Mouse (Mus musculus): Measurements from ENCODE around the gene Tgds. TPM values are rescaled to one million over a fixed set of nuclear protein-coding genes. Genes with fewer than 3 reads are reported as not detected.
A peak's percentile ranks its signal among the peaks of the same experiment; 100 is the strongest.

The Tgds gene
- polyA plus RNA-seq (2015; fragmentation: Nextera tagmentation; extraction: Ambion mirVana): 13.0 and 14.2 TPM in 2 replicates

DNA sequence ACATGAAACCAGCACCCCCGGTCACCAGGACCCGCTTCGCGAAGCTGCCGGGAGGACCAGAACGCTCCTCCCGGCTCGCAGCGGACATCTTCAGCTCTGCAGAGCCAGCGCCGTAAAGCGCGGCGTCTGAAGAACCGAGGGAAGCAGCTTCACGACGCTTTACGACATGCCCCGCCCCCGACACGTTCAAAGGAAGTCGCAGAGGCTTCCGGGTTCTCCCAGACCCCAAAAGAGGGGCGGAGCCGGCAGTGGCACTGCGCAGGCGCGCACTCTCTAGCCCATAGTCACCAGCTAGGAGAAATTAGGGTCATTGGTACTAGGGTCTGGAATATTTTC, at the start of gene Tgds:
Tgds (minus strand) TSS at position 114 of the 336 bp plus-strand sequence.
- peak within 1 kb of the TSS; percentile 74 for H3K9ac ChIP-seq (ENCODE audit: low read depth, low read length)
- ATAC-seq (ENCODE audit: low read depth): peak; percentile 68
- no peaks in the 10 kb centered on the region for H3K36me3 ChIP-seq (ENCODE audit: control insufficient read depth, insufficient read depth)
- H3K4me1 ChIP-seq (ENCODE audit: control insufficient read depth, low read depth, low read length): peaks cover 20% of the 10 kb centered on the region
- H3K27me3 ChIP-seq (ENCODE audit: control insufficient read depth, insufficient read depth, low read depth, low read length): no peaks in the 10 kb centered on the region
- no peaks in the 10 kb centered on the region for H3K9me3 ChIP-seq (replicated peaks; ENCODE audit: control insufficient read depth, low read length)
- WGBS (ENCODE audit: insufficient replicate concordance): 0% methylated on average over 28 of the region's 28 CpGs
- no peak within 1 kb of the TSS for H3K27ac ChIP-seq (ENCODE audit: low read length)
- peak within 1 kb of the TSS; percentile 89 for H3K4me2 ChIP-seq (ENCODE audit: low read depth, low read length)
- H3K4me3 ChIP-seq (ENCODE audit: low read depth, low read length): peak within 1 kb of the TSS; percentile 74

DNA sequence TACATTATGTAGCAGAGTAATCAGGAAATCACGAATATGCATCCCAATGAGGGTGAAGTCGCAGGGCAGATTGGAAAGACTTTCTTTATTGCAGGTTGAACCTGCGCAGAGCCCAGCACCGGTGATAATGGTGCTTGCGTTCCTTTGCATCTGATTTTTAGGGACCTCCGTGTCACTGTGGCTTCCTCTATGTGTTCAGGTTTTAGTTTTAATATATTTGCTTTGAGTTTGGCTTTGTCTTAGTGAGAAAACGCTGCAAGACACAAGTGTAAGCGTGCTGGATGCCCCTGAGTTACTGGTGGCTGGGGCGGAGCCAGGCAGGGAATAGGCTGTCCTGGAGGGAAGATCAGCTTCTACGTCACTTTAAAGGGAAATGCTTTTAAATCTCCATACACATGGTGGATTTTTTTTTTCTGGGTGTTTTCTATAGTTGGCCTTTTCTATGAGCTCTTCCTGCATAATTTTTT, 48.2 kb upstream of the Tgds start:
- Histone ChIP-seq H3K9ac (ENCODE audit: low read depth, low read length) (peak overlapping the region; percentile 39), H3K27me3 (ENCODE audit: control insufficient read depth, insufficient read depth, low read depth, low read length) (no peaks in the 10 kb centered on the region), H3K4me3 (ENCODE audit: low read depth, low read length) (peak overlapping the region; percentile 63), H3K4me2 (ENCODE audit: low read depth, low read length) (peak overlapping the region; percentile 78), H3K27ac (ENCODE audit: low read length) (no peak overlapping the region), H3K36me3 (ENCODE audit: control insufficient read depth, insufficient read depth) (no peaks in the 10 kb centered on the region), H3K9me3 (replicated peaks; ENCODE audit: control insufficient read depth, low read length) (no peaks in the 10 kb centered on the region), H3K4me1 (ENCODE audit: control insufficient read depth, low read depth, low read length) (peaks cover 3% of the 10 kb centered on the region)
- WGBS (ENCODE audit: insufficient replicate concordance): 8% methylated on average over 10 of the region's 10 CpGs
- ATAC-seq (ENCODE audit: low read depth): peak; percentile 77

DNA sequence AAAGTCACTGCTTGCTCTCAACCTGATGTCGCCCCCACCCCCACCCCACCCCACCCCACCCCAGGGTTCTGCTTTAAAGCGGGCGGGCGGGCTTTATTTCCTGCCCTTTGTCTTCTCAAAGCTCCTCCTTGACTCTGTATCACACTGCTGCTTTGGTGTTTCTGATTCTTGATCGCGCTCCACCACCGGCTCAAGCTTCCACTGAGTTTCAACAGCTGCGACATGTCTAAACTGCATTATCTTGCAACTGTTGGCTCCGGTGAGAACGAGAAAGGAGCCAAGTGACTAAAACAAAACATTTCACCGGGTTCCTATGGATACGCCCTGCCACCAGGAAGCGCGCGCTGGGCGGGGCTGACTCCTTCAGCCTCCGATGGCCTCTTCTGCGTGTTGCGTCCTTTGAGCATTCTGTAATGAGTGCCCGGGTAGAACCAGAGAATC, 47.6 kb upstream of the Tgds start:
- no peak overlapping the region for H3K27ac ChIP-seq (ENCODE audit: low read length)
- WGBS (ENCODE audit: insufficient replicate concordance): 0% methylated on average over 20 of the region's 20 CpGs
- no peaks in the 10 kb centered on the region for H3K27me3 ChIP-seq (ENCODE audit: control insufficient read depth, insufficient read depth, low read depth, low read length)
- peak overlapping the region; percentile 49 for H3K9ac ChIP-seq (ENCODE audit: low read depth, low read length)
- no peaks in the 10 kb centered on the region for H3K9me3 ChIP-seq (replicated peaks; ENCODE audit: control insufficient read depth, low read length)
- peak overlapping the region; percentile 63 for H3K4me3 ChIP-seq (ENCODE audit: low read depth, low read length)
- peaks cover 3% of the 10 kb centered on the region for H3K4me1 ChIP-seq (ENCODE audit: control insufficient read depth, low read depth, low read length)
- H3K4me2 ChIP-seq (ENCODE audit: low read depth, low read length): peak overlapping the region; percentile 78
- peak; percentile 82 for ATAC-seq (ENCODE audit: low read depth)
- no peaks in the 10 kb centered on the region for H3K36me3 ChIP-seq (ENCODE audit: control insufficient read depth, insufficient read depth)

DNA sequence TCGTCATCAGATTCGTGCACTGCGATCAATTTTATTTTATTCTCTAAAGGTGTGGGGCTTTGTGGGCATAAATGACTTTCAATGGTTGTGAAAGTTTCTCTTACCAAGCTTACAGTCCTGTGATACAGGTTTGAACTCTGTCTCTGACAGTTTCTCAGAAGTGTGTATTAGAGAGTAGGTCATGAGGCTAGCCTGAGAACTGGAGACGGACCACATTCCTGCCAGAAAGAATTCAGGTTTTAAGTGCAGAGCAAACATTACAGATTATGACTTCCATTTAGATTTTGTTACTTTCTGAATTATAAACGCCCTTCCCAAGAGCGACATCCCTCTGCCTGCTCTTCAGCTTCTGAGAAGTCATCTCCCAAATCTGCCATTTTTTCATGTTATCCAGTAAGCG, 47.1 kb upstream of the Tgds start:
- peaks cover 3% of the 10 kb centered on the region for H3K4me1 ChIP-seq (ENCODE audit: control insufficient read depth, low read depth, low read length)
- H3K27ac ChIP-seq (ENCODE audit: low read length): no peak overlapping the region
- H3K4me3 ChIP-seq (ENCODE audit: low read depth, low read length): peak overlapping the region; percentile 63
- H3K9ac ChIP-seq (ENCODE audit: low read depth, low read length): peak overlapping the region; percentile 49
- no peaks in the 10 kb centered on the region for H3K36me3 ChIP-seq (ENCODE audit: control insufficient read depth, insufficient read depth)
- no peaks in the 10 kb centered on the region for H3K9me3 ChIP-seq (replicated peaks; ENCODE audit: control insufficient read depth, low read length)
- peak overlapping the region; percentile 78 for H3K4me2 ChIP-seq (ENCODE audit: low read depth, low read length)
- no peaks in the 10 kb centered on the region for H3K27me3 ChIP-seq (ENCODE audit: control insufficient read depth, insufficient read depth, low read depth, low read length)
- ATAC-seq (ENCODE audit: low read depth): no peak
- 40% methylated on average over 7 of the region's 7 CpGs for WGBS (ENCODE audit: insufficient replicate concordance)

DNA sequence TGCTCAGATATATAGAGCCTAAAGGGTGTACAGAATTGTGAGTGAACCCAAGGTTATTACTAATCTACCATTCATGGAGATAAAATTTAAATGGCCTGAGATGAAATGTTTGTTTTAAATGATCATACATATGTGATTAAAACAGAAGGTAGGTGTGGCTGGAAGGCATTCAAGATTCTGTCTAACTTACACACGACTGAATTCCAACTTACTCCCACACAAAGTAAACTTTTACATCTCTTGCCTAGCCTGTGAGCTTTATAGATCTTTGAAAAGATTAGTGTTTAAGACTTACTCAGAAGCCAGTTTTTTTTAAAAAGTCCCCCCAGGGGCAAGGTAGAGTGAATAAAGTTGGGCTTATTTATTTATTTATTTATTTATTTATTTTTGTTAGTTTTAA, 46.7 kb upstream of the Tgds start:
- no peaks in the 10 kb centered on the region for H3K27me3 ChIP-seq (ENCODE audit: control insufficient read depth, insufficient read depth, low read depth, low read length)
- no peak overlapping the region for H3K27ac ChIP-seq (ENCODE audit: low read length)
- peaks cover 3% of the 10 kb centered on the region for H3K4me1 ChIP-seq (ENCODE audit: control insufficient read depth, low read depth, low read length)
- no peaks in the 10 kb centered on the region for H3K9me3 ChIP-seq (replicated peaks; ENCODE audit: control insufficient read depth, low read length)
- H3K4me2 ChIP-seq (ENCODE audit: low read depth, low read length): no peak overlapping the region
- ATAC-seq (ENCODE audit: low read depth): no peak
- H3K36me3 ChIP-seq (ENCODE audit: control insufficient read depth, insufficient read depth): no peaks in the 10 kb centered on the region
- no peak overlapping the region for H3K4me3 ChIP-seq (ENCODE audit: low read depth, low read length)
- WGBS (ENCODE audit: insufficient replicate concordance): 45% methylated on average over 1 of the region's 1 CpGs
- H3K9ac ChIP-seq (ENCODE audit: low read depth, low read length): no peak overlapping the region

DNA sequence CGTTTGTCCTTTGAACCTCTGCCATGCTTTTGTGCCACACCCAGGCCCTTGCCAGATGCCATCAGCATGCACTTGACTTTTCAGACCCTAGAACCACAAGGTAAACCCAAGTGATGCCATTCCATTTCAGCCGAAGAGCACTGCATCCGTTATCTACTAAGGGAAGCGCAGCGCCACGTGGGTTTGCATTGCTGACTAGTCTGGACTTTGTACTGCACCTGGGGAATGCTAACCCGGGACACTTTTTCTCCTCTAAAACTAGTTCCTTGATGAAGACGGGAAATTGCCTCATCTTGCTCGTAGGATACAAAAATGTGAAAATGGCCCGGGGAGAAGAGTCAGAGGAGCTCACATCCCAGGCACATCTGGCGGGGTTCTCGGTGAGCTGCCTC, 43.1 kb upstream of the Tgds start:
- Histone ChIP-seq H3K27ac (ENCODE audit: low read length) (no peak overlapping the region), H3K27me3 (ENCODE audit: control insufficient read depth, insufficient read depth, low read depth, low read length) (no peaks in the 10 kb centered on the region), H3K36me3 (ENCODE audit: control insufficient read depth, insufficient read depth) (no peaks in the 10 kb centered on the region), H3K4me2 (ENCODE audit: low read depth, low read length) (no peak overlapping the region), H3K4me1 (ENCODE audit: control insufficient read depth, low read depth, low read length) (peaks cover 3% of the 10 kb centered on the region), H3K9me3 (replicated peaks; ENCODE audit: control insufficient read depth, low read length) (no peaks in the 10 kb centered on the region), H3K9ac (ENCODE audit: low read depth, low read length) (no peak overlapping the region), H3K4me3 (ENCODE audit: low read depth, low read length) (no peak overlapping the region)
- WGBS (ENCODE audit: insufficient replicate concordance): 68% methylated on average over 12 of the region's 12 CpGs
- no peak for ATAC-seq (ENCODE audit: low read depth)

DNA sequence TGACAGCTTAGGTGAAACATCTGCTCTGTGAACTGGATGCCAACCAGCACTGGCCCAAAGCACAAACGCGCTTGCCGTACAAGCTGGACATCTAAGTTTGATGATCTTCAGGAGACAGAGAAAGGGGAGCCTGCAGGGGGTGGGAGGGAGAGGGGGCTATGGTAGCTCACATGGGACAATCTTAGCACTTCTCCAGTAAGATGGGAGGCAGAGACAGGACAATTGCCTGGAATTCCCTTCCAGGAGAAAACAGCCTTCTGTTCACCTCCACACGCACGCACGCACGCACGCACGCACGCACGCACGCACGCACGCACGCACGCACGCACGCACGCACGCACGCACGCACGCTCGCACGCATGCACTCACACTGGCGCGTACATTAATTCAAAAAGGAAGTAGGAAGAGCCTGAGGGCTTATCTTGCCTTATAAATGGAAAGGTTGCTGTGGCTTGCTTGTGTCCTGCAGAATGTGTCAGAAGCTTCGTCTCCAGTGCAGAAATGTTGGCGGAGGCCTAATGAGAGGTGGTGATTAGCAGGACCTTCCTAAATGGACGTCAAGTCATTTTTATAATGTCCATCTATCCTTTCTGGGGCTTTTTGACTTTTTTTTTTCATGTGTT, 42.6 kb upstream of the Tgds start:
- no peaks in the 10 kb centered on the region for H3K27me3 ChIP-seq (ENCODE audit: control insufficient read depth, insufficient read depth, low read depth, low read length)

DNA sequence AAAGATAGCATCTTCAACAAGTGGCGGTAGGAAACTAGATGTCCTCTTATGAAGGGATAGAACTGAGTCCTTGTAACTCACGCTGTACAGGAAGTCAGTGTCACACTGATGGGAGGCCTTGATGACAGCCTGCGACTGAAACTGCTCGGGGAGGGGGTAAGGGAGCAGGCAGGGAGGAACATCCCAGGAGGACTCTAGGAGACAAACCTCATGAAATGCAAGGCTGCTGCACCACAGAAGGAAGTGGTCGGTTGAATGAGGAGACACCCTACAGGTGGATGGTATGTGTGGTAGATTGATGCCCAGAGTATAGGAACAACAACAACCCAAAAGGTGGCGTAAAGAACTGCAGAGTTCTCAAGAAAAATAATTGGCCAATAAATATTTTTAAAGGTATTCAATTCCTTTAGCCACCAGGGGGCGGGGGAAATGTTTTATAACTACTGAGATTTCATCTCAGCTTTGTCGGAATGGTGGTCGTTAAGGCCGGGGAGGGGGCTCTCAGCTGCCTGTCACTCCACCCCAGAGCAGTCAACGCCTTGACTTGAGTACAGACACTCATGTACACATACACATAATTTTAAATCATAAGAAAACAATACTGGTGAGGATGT, 41.1 kb upstream of the Tgds start:
- Histone ChIP-seq H3K27ac (ENCODE audit: low read length) (no peak overlapping the region), H3K36me3 (ENCODE audit: control insufficient read depth, insufficient read depth) (no peaks in the 10 kb centered on the region; the same call in 1 of the 2 replicates), H3K9me3 (replicated peaks; ENCODE audit: control insufficient read depth, low read length) (no peaks in the 10 kb centered on the region), H3K4me2 (ENCODE audit: low read depth, low read length) (no peak overlapping the region), H3K9ac (ENCODE audit: low read depth, low read length) (no peak overlapping the region), H3K4me3 (ENCODE audit: low read depth, low read length) (no peak overlapping the region), H3K27me3 (ENCODE audit: control insufficient read depth, insufficient read depth, low read depth, low read length) (no peaks in the 10 kb centered on the region), H3K4me1 (ENCODE audit: control insufficient read depth, low read depth, low read length) (no peaks in the 10 kb centered on the region)
- WGBS (ENCODE audit: insufficient replicate concordance): 46% methylated on average over 11 of the region's 11 CpGs
- no peak for ATAC-seq (ENCODE audit: low read depth)

More for the DNA sequence above, 42.6 kb upstream of the Tgds start:
- no peaks in the 10 kb centered on the region for H3K9me3 ChIP-seq (replicated peaks; ENCODE audit: control insufficient read depth, low read length)
- no peak for ATAC-seq (ENCODE audit: low read depth)
- H3K27ac ChIP-seq (ENCODE audit: low read length): no peak overlapping the region
- no peaks in the 10 kb centered on the region for H3K36me3 ChIP-seq (ENCODE audit: control insufficient read depth, insufficient read depth)
- H3K4me3 ChIP-seq (ENCODE audit: low read depth, low read length): no peak overlapping the region
- no peak overlapping the region for H3K9ac ChIP-seq (ENCODE audit: low read depth, low read length)
- WGBS (ENCODE audit: insufficient replicate concordance): 88% methylated on average over 30 of the region's 30 CpGs
- no peaks in the 10 kb centered on the region; the same call in 1 of the 2 replicates for H3K4me1 ChIP-seq (ENCODE audit: control insufficient read depth, low read depth, low read length)
- no peak overlapping the region for H3K4me2 ChIP-seq (ENCODE audit: low read depth, low read length)

DNA sequence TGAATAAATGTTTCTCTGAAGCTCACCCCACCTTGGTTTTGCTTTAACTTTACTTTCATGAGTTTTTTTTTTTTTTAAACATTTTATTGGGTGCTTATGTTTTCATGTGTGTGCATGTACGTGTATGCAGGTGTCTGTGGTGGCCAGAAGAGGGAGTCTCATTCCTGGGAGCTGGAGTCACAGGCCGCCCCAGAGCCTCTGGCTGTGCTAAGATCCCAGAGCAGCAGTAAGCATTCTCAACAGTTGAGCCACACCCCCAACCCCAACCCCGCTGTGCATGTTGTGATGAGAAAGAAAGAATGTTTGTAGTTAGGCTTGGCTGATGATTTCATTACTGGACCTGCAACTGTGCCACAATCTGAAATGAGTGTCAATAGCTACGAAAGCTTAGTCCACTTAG, 36.2 kb upstream of the Tgds start:
- Histone ChIP-seq H3K4me2 (ENCODE audit: low read depth, low read length) (no peak overlapping the region), H3K9me3 (replicated peaks; ENCODE audit: control insufficient read depth, low read length) (no peaks in the 10 kb centered on the region), H3K27ac (ENCODE audit: low read length) (no peak overlapping the region), H3K27me3 (ENCODE audit: control insufficient read depth, insufficient read depth, low read depth, low read length) (no peaks in the 10 kb centered on the region), H3K36me3 (ENCODE audit: control insufficient read depth, insufficient read depth) (no peaks in the 10 kb centered on the region; the same call in 1 of the 2 replicates), H3K4me3 (ENCODE audit: low read depth, low read length) (no peak overlapping the region), H3K9ac (ENCODE audit: low read depth, low read length) (no peak overlapping the region), H3K4me1 (ENCODE audit: control insufficient read depth, low read depth, low read length) (no peaks in the 10 kb centered on the region)
- 77% methylated on average over 4 of the region's 4 CpGs for WGBS (ENCODE audit: insufficient replicate concordance)
- ATAC-seq (ENCODE audit: low read depth): no peak

Measured in liver, embryonic 16.5 days (tissue).